Mouse (Mus musculus) embryonic facial prominence, embryonic 11.5 days (tissue): ENCODE measurements around the gene Mief2. TPM values are rescaled to one million over a fixed set of nuclear protein-coding genes. Genes with fewer than 3 reads are reported as not detected.

Source experiments
- ATAC-seq: fragments of 200-750 bp; cut with Nextera tagmentation; replicated peaks from 2 replicates; pipeline ENCODE4 v1.8.0; 2017; ENCODE audit warnings: low read depth; ENCODE audit not compliant: insufficient number of reproducible peaks, low FRiP score, low TSS enrichment
- DNase-seq: peaks from one replicate; pipeline ENCODE4 v3.0.0-alpha.2; 2015; ENCODE audit warnings: low spot score
- H3K27ac ChIP-seq: fragments of 300-500 bp; sonication (generic); replicated peaks from 2 replicates; pipeline ENCODE4 v1.5.1; 2014; ENCODE audit warnings: mild to moderate bottlenecking, low read depth, low read length, control low read depth
- H3K27me3 ChIP-seq: fragments of 300-500 bp; sonication (generic); 2 replicates; pipeline ENCODE4 v1.6.1; 2014; ENCODE audit warnings: mild to moderate bottlenecking, low read length, moderate library complexity, mixed read lengths; ENCODE audit not compliant: control insufficient read depth, insufficient read depth
- H3K36me3 ChIP-seq: fragments of 300-500 bp; sonication (generic); replicated peaks from 2 replicates; pipeline ENCODE4 v1.6.1; 2014; ENCODE audit warnings: low read depth, mild to moderate bottlenecking, low read length, moderate library complexity, mixed read lengths; ENCODE audit not compliant: control insufficient read depth, insufficient read depth
- H3K4me1 ChIP-seq: fragments of 300-500 bp; sonication (generic); 2 replicates; pipeline ENCODE4 v1.6.1; 2014; ENCODE audit warnings: low read length, mixed read lengths; ENCODE audit not compliant: control insufficient read depth, insufficient read depth
- H3K4me2 ChIP-seq: fragments of 300-500 bp; sonication (generic); 2 replicates; pipeline ENCODE4 v1.6.1; 2014; ENCODE audit warnings: low read depth, mild to moderate bottlenecking, control low read depth, low read length, moderate library complexity
- H3K4me3 ChIP-seq: fragments of 300-500 bp; sonication (generic); 2 replicates; pipeline ENCODE4 v1.5.1; 2014; ENCODE audit warnings: low read depth, low read length, control low read depth
- H3K9ac ChIP-seq: fragments of 300-500 bp; sonication (generic); replicated peaks from 2 replicates; pipeline ENCODE4 v1.6.1; 2014; ENCODE audit warnings: mild to moderate bottlenecking, control low read depth, low read length
- H3K9me3 ChIP-seq: fragments of 300-500 bp; sonication (generic); replicated peaks from 2 replicates; pipeline ENCODE4 v1.6.1; 2016; ENCODE audit warnings: mild to moderate bottlenecking, low read length, inconsistent platforms, mixed read lengths; ENCODE audit not compliant: control insufficient read depth
- WGBS: fragments of 180-500 bp; shearing (Covaris S2); extraction: QIAGEN DNeasy Blood & Tissue Kit; methylation state at CpG from one replicate; pipeline ENCODE4 v1.1.7; 2014; 5-methylcytosine and 5-hydroxymethylcytosine counted together
- polyA plus RNA-seq: library from polyadenylated mRNA; unstranded; fragments of >200 nt; fragmentation: Nextera tagmentation; extraction: Ambion mirVana; gene quantifications from 2 replicates; pipeline ENCODE4 v1.2.1, GENCODE M21; 2014

The Mief2 gene
- polyA plus RNA-seq, result 11.6 and 14.1 TPM in 2 replicates

DNA sequence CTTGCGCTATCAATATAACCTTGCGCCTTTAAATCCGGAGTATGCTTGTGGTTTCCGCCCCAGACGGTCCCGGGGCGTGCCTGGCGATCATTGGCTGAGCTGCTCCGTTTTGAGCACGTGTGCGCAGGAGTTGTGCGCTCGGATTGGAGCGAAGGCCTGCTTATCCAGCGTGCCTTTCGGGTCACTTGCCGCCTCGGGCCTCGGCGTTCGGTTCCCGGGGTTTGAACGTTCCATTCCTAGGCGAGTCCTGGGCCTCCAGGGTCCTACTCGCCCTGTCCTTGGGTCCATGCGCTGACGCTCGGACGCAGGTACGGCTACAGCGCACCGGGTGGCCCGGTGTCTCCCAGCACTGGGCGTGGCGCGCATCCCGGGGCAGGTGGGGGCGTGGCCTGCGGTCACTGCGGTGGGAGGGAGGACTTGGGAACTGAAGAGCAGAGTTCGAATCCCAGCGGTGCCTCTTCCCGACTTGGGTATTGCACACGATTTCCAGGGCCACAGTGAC is at the start of gene Mief2:
Gene Mief2, plus strand, starts transcription at position 139 of the 502 bp plus-strand sequence.
- H3K4me1 ChIP-seq, result peaks cover 3% of the 10 kb centered on the region; the same call in 1 of the 2 replicates
- H3K9ac ChIP-seq, result peak within 1 kb of the TSS; percentile 91
- H3K27ac ChIP-seq, result peak within 1 kb of the TSS; percentile 76
- H3K9me3 ChIP-seq, result no peaks in the 10 kb centered on the region
- H3K36me3 ChIP-seq, result peaks cover 2% of the 10 kb centered on the region
- WGBS, result under 1% methylated on average over 44 of the region's 44 CpGs
- ATAC-seq (peak; percentile 91), DNase-seq (peak; percentile 96)
- H3K4me3 ChIP-seq, result peak within 1 kb of the TSS; percentile 86
- H3K4me2 ChIP-seq, result peak within 1 kb of the TSS; percentile 78
- H3K27me3 ChIP-seq, result no peaks in the 10 kb centered on the region

- Histone ChIP-seq H3K36me3 (no peaks in the 10 kb centered on the region), H3K9ac (no peak overlapping the region), H3K4me2 (no peak overlapping the region), H3K27ac (no peak overlapping the region), H3K4me1 (peaks cover 4% of the 10 kb centered on the region; the same call in 1 of the 2 replicates), H3K4me3 (no peak overlapping the region), H3K9me3 (no peaks in the 10 kb centered on the region), H3K27me3 (no peaks in the 10 kb centered on the region)
- DNase-seq, result no peak
- WGBS, result 72% methylated on average over 1 of the region's 1 CpGs
- ATAC-seq, result no peak
These were observed 32.0 kb upstream of the Mief2 start for GRCm38 (mm10) chr11:60696165-60696564.

DNA sequence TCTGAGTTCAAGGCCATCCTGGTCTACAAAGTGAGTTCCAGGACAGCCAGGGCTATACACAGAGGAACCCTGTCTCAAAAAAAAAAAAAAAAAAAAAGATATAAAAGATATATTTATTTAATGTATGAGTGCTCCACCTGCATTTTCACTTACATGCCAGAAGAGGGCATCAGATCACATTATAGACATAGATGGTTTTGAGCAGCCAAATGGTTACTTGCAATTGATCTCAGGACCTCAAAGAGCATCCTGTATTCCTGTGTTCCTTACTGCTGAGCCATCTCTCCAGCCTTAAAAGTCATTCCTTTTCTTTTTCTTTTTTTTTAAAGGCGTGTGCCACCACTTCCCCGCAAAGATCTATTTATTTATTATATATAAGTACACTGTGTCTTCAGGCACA is 30.6 kb upstream of the Mief2 start:
- WGBS, result 74% methylated on average over 2 of the region's 2 CpGs
- Histone ChIP-seq H3K36me3 (no peaks in the 10 kb centered on the region), H3K9me3 (no peaks in the 10 kb centered on the region), H3K27ac (no peak overlapping the region), H3K4me1 (peaks cover 4% of the 10 kb centered on the region; the same call in 1 of the 2 replicates), H3K4me2 (no peak overlapping the region), H3K9ac (no peak overlapping the region), H3K4me3 (no peak overlapping the region), H3K27me3 (no peaks in the 10 kb centered on the region)
- DNase-seq (peak; percentile 54), ATAC-seq (no peak)

DNA sequence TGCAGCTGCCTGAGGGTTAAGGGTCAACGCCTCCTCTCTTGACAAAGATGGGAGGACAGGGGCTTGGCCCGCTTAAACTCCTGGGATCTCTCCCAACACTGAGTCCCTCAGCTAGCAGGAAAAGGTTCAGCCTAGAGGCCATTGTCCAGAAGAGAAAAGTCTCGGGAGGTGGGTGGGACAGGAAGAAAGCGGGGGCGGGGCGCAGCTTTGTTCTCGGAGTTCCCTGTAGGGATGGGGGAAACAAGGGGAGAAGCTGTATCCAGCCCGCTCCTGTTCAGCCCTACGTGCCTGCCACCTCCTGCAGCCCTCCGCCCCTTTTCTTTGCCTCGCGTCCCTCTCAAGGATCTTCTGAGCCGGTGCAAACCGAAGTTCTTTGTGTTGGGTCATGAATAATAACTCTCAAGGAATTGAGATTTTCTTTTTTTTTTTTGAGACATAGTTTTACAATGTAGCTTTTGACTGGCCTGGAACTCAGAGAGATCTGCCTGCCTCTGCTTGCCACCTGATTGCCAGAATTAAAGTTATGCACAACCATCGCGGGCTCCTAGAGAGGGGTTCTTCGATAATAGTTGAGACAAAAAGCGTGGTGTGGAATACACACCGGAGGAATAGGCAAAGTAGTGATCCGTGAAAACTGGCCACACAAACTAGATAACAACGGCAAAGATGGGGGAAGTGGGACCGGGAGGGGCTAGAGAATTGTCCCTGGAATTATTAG is 29.2 kb upstream of the Mief2 start:
- DNase-seq, result peak; percentile 85
- peak overlapping the region; percentile 84 for H3K4me3 ChIP-seq
- 1% methylated on average over 22 of the region's 22 CpGs for WGBS
- no peaks in the 10 kb centered on the region for H3K9me3 ChIP-seq
- H3K9ac ChIP-seq, result peak overlapping the region; percentile 54
- H3K4me2 ChIP-seq, result peak overlapping the region; percentile 81
- no peaks in the 10 kb centered on the region; the same call in 1 of the 2 replicates for H3K36me3 ChIP-seq
- H3K27ac ChIP-seq, result peak overlapping the region; percentile 83
- peak; percentile 64 for ATAC-seq
- H3K27me3 ChIP-seq, result no peaks in the 10 kb centered on the region
- peaks cover 4% of the 10 kb centered on the region; the same call in 1 of the 2 replicates for H3K4me1 ChIP-seq

DNA sequence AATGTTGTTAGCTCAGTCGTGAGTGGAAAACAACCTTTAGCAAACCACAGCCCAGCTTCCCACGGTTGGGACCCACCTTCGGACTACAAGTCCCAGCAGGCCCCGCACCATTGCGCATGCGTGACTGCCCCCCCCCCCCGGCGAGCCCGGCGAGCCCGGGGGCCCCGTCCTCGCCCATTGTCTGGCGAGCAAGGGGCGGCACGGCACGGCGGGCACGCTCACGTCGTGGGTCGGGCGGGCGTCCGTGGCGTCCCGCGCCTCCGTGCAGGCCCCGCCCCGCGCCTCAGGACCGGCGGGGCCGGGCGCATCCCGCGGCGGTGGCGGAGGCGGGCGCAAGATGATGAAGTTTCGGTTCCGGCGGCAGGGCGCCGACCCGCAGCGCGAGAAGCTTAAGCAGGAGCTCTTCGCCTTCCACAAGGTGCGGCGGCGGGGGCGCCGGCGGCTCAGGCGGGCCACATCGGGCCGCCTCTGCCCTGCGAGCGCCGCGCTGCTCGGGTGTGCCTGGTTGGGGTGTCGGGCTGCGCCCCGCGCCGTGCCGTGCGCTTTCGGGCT is 28.6 kb upstream of the Mief2 start, which contains the start of gene Llgl1:
Gene Llgl1, plus strand, starts transcription at position 200 of the 552 bp plus-strand sequence.
- peak; percentile 94 for DNase-seq
- H3K4me1 ChIP-seq, result peaks cover 4% of the 10 kb centered on the region; the same call in 1 of the 2 replicates
- no peaks in the 10 kb centered on the region for H3K9me3 ChIP-seq
- peak within 1 kb of the TSS; percentile 84 for H3K4me3 ChIP-seq
- H3K27me3 ChIP-seq, result no peaks in the 10 kb centered on the region
- H3K27ac ChIP-seq, result peak within 1 kb of the TSS; percentile 83
- H3K36me3 ChIP-seq, result no peaks in the 10 kb centered on the region; the same call in 1 of the 2 replicates
- peak; percentile 72 for ATAC-seq
- H3K9ac ChIP-seq, result peak within 1 kb of the TSS; percentile 89
- 0% methylated on average over 30 of the region's 73 CpGs for WGBS
- H3K4me2 ChIP-seq, result peak within 1 kb of the TSS; percentile 81

GRCm38 (mm10) chr11:60700320-60701185 is 27.6 kb upstream of the Mief2 start:
- Histone ChIP-seq H3K27me3 (no peaks in the 10 kb centered on the region), H3K4me1 (peaks cover 4% of the 10 kb centered on the region; the same call in 1 of the 2 replicates), H3K4me2 (peak overlapping the region; percentile 81), H3K9ac (peak overlapping the region; percentile 89), H3K9me3 (no peaks in the 10 kb centered on the region), H3K4me3 (peak overlapping the region; percentile 84), H3K27ac (no peak overlapping the region), H3K36me3 (no peaks in the 10 kb centered on the region; the same call in 1 of the 2 replicates)
- WGBS, result 28% methylated on average over 12 of the region's 12 CpGs
- ATAC-seq (no peak), DNase-seq (no peak)

- Histone ChIP-seq H3K4me2 (peak overlapping the region; percentile 16; the same call in 1 of the 2 replicates), H3K9ac (no peak overlapping the region), H3K27me3 (no peaks in the 10 kb centered on the region), H3K4me3 (no peak overlapping the region), H3K4me1 (peaks cover 4% of the 10 kb centered on the region; the same call in 1 of the 2 replicates), H3K9me3 (no peaks in the 10 kb centered on the region), H3K36me3 (peaks cover 7% of the 10 kb centered on the region), H3K27ac (no peak overlapping the region)
- no peak for ATAC-seq
- DNase-seq, result no peak
- 98% methylated on average over 2 of the region's 4 CpGs for WGBS
These were observed 26.6 kb upstream of the Mief2 start for GRCm38 (mm10) chr11:60701611-60702010.
